Mouse (Mus musculus) limb, embryonic 13.5 days (tissue): ENCODE results near the gene Katnb1. TPM values are rescaled to one million over a fixed set of nuclear protein-coding genes. Genes with fewer than 3 reads are reported as not detected.
A peak's percentile ranks its signal among the peaks of the same experiment; 100 is the strongest.

Experiments used
- ATAC-seq: fragments of 200-750 bp; cut with Nextera tagmentation; 2 replicates; pipeline ENCODE4 v1.8.0; 2017; ENCODE audit warnings: low read depth, moderate number of reproducible peaks, moderate TSS enrichment; ENCODE audit not compliant: low FRiP score
- H3K27ac ChIP-seq: fragments of 300-500 bp; sonication (generic); 2 replicates; pipeline ENCODE4 v1.5.1; 2015; ENCODE audit warnings: inconsistent platforms, mild to moderate bottlenecking, moderate library complexity
- H3K27me3 ChIP-seq: fragments of 300-500 bp; sonication (generic); 2 replicates; pipeline ENCODE4 v1.6.1; 2015; ENCODE audit warnings: mild to moderate bottlenecking, inconsistent platforms
- H3K36me3 ChIP-seq: fragments of 300-500 bp; sonication (generic); 2 replicates; pipeline ENCODE4 v1.6.1; 2015; ENCODE audit warnings: inconsistent platforms, mild to moderate bottlenecking, moderate library complexity
- H3K4me1 ChIP-seq: fragments of 300-500 bp; sonication (generic); 2 replicates; pipeline ENCODE4 v1.6.1; 2015; ENCODE audit warnings: inconsistent platforms
- H3K4me2 ChIP-seq: fragments of 300-500 bp; sonication (generic); replicated peaks from 2 replicates; pipeline ENCODE4 v1.6.1; 2015; ENCODE audit warnings: inconsistent platforms, mild to moderate bottlenecking, moderate library complexity
- H3K4me3 ChIP-seq: fragments of 300-500 bp; sonication (generic); 2 replicates; pipeline ENCODE4 v1.5.1; 2015; ENCODE audit warnings: moderate library complexity, mild to moderate bottlenecking, inconsistent platforms
- H3K9ac ChIP-seq: fragments of 300-500 bp; sonication (generic); 2 replicates; pipeline ENCODE4 v1.6.1; 2015; ENCODE audit warnings: mild to moderate bottlenecking, inconsistent platforms
- H3K9me3 ChIP-seq: fragments of 300-500 bp; sonication (generic); 2 replicates; pipeline ENCODE4 v1.6.1; 2016; ENCODE audit warnings: inconsistent platforms
- WGBS: fragments of 180-500 bp; shearing (Covaris S2); methylation state at CpG from one replicate; pipeline ENCODE4 v1.1.7; 2015; 5-methylcytosine and 5-hydroxymethylcytosine counted together
- polyA plus RNA-seq: library from polyadenylated mRNA; unstranded; fragments of >200 nt; fragmentation: Nextera tagmentation; extraction: Ambion mirVana; gene quantifications from 2 replicates; pipeline ENCODE4 v1.2.1, GENCODE M21; 2015

The Katnb1 gene
- 24.2 and 25.6 TPM in 2 replicates for polyA plus RNA-seq

DNA sequence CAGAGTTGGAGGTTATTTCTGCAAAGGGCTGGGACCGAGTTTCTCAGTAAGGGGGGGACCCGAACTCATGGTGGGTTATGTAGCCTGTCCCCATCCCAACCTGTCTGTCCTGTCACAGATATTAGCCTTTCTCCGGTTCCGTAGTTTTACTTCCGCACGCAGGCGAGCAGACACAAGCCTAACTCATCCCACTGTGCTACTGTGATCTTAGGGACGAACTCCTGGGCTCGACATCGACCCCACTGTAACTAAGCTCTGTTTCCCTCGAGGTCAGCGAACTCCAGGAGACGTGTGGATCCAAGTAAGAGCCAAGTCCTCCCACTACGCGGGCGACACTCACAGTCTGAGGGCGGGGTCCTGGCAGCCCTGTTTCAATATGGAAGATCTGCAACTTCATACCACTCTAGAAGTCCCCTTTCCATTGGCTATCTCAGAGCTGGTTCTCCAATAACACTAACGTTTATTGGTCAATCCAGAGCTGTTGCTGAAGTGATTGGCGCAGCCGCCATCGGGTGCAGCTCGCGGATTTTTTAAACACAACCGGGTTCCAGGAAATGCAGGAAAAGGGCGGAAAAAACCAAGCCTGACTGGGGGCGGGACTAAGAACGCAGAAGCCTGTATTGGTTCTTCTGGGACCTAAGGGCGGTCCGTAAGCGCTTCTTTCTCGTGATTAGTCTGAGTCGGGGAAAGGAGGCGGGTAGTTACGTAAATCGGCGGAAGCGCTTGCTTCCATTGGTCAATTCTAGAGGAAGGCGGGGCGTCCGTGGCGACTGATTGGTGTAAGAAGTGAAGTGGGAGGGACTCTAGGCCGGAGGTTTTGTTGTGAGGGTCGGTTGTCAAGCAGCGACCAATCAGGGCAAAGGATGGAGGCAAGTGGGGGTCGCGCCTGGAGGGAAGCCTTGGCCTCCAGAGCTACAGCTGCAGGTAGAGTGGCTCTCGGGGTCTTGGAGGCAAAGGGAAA lies at the start of gene Katnb1:
Katnb1 (plus strand) TSS at position 806 of the 961 bp plus-strand sequence.
- ATAC-seq: peak; percentile 98
- Histone ChIP-seq H3K4me1 (peaks cover 11% of the 10 kb centered on the region), H3K9me3 (no peaks in the 10 kb centered on the region), H3K4me3 (peak within 1 kb of the TSS; percentile 87), H3K36me3 (peaks cover 32% of the 10 kb centered on the region), H3K4me2 (peak within 1 kb of the TSS; percentile 96), H3K9ac (peak within 1 kb of the TSS; percentile 87), H3K27ac (peak within 1 kb of the TSS; percentile 77; the same call in 1 of the 2 replicates), H3K27me3 (no peaks in the 10 kb centered on the region)
- WGBS: under 1% methylated on average over 47 of the region's 47 CpGs

DNA sequence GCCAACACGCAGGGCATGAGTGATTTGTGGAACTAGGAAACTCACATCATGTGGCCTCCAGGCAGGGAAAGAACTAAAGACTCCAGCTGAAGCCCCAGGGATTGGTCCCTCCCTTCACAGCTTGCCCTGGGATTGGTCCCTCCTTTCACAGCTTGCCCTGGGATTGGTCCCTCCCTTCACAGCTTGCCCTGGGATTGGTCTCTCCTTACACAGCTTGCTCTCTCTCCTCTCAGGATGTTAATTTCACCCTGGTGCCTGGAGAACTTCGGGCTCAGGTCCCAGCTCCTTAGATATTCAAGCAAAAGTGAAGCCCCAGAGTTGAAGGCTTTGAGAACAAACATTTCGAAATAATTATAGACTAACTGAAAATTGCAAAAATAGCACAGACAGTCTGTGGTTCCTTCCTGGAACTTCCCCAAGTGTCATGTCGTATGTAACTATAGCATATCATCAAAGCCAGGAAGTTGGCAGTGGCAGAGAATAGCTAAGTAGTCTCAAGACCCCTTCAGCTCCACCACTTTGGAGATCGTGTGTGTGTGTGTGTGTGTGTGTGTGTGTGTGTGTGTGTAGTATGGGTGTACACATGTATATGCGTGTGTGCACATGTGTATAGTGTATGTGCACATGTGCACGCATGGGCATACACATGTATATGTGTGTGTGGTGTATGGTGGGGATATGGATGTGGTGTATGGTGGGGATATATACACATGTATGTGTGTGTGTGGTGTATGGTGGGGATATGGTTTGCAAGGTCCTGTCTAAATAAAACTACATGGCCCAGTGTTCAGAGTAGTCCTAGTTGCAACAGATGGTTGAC lies 43.7 kb upstream of the Katnb1 start:
- WGBS: 63% methylated on average over 7 of the region's 7 CpGs
- H3K4me2 ChIP-seq: no peak overlapping the region
- no peaks in the 10 kb centered on the region for H3K4me1 ChIP-seq
- no peak overlapping the region for H3K4me3 ChIP-seq
- no peak overlapping the region for H3K27ac ChIP-seq
- H3K27me3 ChIP-seq: no peaks in the 10 kb centered on the region
- H3K36me3 ChIP-seq: no peaks in the 10 kb centered on the region
- H3K9me3 ChIP-seq: no peaks in the 10 kb centered on the region
- ATAC-seq: peak; percentile 61; the same call in 1 of the 2 replicates
- no peak overlapping the region for H3K9ac ChIP-seq

DNA sequence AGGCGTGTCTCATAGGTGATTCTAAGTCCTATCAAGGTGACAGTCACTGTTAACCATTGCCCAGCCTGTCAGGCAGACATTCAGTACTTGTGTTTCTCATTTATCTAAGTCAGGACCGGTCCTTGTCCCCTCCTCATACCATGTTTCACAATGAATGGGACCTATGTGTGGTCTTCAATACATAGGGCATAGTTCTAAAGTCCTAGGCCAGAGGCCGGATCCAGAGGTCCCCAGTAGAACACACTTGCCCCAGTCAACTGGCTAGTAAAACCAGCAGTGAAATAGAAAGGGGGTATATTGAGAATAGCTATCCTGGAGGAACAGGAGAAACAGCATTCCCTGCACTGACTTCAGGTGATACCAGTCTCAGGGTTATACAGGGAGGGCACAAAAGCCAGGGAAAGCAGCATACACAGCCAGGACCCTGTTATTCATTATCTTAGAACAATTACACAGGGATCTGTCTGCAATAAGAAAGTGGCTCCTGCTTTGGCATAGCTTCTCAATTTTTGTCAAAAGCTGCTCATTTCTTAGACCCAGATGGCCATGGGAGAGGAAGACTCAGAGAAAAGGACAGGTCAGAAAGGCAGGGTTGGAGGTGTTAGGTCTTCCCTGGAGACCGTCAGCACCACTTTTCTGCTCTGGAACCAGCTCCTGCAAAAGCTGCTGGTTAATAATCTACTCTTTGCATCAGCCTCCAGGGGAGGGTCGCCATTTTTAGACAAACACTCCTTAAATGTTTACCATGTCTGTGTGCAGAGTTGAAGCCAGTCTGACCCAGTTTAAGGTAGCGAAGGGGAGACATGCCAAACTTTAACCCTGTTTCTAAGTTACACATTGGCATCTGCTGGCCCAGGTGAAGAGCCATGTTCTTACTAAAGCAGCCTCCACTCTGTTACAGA lies 38.9 kb upstream of the Katnb1 start:
- ATAC-seq: no peak
- Histone ChIP-seq H3K4me2 (no peak overlapping the region), H3K4me1 (peaks cover 3% of the 10 kb centered on the region; the same call in 1 of the 2 replicates), H3K4me3 (no peak overlapping the region), H3K9ac (no peak overlapping the region), H3K27me3 (no peaks in the 10 kb centered on the region), H3K9me3 (no peaks in the 10 kb centered on the region), H3K27ac (no peak overlapping the region), H3K36me3 (no peaks in the 10 kb centered on the region)
- WGBS: 71% methylated on average over 6 of the region's 6 CpGs

DNA sequence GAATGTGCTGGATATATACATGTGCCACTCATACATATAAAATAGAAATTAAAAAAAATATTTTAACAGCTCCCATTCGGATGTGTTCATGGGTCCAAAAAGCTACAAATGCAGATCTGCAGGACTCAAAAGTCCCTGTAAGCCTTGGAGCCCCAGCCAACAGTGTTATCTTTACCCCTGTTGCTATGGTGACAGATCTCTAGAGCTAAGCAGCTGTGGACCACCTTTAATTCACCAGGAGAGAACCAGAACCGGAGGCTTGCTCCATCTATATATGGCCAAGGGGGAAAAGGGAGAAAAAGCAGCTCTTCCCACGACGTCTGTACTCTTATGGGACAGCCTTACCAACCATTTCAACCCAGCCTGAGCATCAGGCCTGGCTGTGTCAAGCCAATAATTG lies 36.2 kb upstream of the Katnb1 start:
- no peaks in the 10 kb centered on the region for H3K36me3 ChIP-seq
- no peak overlapping the region for H3K27ac ChIP-seq
- H3K9me3 ChIP-seq: no peaks in the 10 kb centered on the region
- no peak for ATAC-seq
- no peaks in the 10 kb centered on the region for H3K27me3 ChIP-seq
- H3K4me1 ChIP-seq: peaks cover 21% of the 10 kb centered on the region
- no peak overlapping the region for H3K9ac ChIP-seq
- 67% methylated on average over 4 of the region's 4 CpGs for WGBS
- H3K4me3 ChIP-seq: no peak overlapping the region
- H3K4me2 ChIP-seq: no peak overlapping the region

DNA sequence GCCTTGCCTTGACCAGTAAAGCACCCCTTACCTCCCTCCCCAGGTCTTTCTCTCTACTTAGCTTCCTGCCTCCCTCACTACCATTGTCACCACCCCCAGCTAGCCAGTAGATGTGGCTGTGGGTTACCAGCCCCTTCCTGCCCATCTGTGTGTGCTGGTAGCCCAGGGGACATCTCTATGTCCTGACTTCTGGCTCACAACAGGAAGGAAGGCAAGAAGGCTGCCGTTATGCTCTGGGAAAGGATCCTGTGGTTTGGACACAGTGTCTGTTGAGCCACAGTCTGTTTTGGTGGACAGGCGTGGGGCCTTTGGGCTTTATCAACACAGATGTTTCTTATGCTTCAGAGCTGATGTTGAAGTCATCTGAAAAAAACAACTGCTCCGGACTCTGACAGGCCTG lies 34.0 kb upstream of the Katnb1 start:
- Histone ChIP-seq H3K4me3 (no peak overlapping the region), H3K27me3 (no peaks in the 10 kb centered on the region), H3K27ac (no peak overlapping the region), H3K36me3 (no peaks in the 10 kb centered on the region), H3K4me2 (no peak overlapping the region), H3K9ac (no peak overlapping the region), H3K4me1 (peaks cover 22% of the 10 kb centered on the region), H3K9me3 (no peaks in the 10 kb centered on the region)
- no peak for ATAC-seq
- WGBS: 55% methylated on average over 3 of the region's 3 CpGs

DNA sequence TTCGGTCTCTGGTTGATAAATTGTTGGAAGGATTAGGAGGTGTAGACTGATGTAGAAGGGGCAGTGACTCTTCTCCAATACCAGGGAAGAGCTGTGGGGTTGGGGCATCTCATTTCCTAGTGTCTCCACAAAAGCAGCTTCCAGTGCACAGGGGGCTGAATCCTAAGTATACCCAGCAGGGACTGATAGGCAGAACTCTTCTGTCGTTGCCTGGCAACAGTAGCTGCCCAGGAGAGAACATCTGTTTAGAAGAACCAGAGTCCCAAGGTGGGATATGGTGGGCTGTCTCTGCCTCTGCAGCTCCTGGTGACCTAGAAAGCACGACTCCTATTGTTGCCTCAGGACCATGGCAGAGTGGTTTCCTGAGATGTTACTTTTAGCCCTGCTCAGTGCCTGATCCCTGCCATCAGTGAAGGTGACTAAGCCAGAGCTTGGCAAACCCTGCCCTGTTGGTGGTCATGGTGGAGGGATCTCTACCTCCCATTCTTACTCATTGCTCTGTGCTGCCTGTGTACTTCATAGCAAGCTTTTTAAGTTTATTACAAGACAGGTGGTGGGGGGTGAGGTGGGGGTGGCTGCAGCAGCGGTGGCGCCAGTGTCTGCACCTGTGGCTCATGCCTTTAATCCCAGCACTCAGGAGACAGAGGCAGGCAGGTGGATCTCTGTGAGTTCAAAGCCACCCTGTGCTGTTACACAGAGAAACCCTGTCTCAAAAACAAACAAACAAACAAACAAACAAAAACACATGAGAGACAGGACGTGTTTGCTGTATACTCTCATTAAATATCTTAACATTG lies 32.9 kb upstream of the Katnb1 start:
- Histone ChIP-seq H3K4me3 (no peak overlapping the region), H3K4me1 (peaks cover 22% of the 10 kb centered on the region), H3K27ac (no peak overlapping the region), H3K36me3 (no peaks in the 10 kb centered on the region), H3K27me3 (no peaks in the 10 kb centered on the region), H3K4me2 (no peak overlapping the region), H3K9ac (no peak overlapping the region), H3K9me3 (no peaks in the 10 kb centered on the region)
- ATAC-seq: no peak
- 58% methylated on average over 6 of the region's 6 CpGs for WGBS

DNA sequence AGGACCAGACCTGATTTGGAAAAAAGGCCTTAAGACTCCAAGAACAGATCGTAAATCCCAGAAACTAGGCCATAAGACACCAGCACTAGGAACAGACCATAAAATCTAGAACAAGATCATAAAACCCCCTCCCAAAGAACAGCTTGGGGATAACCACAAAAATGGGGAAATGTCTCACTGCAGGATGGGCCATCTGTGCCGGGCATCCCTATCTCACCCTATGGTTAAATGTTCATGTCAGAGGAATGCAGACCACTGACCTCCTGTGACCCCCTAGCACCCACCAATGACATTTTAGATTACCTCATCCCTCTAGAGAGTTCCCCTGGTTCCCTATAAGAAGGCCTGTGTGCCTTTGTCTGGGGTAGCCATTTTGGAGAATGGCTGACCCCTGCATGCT lies 31.4 kb upstream of the Katnb1 start:
- no peak overlapping the region for H3K27ac ChIP-seq
- no peak for ATAC-seq
- H3K4me1 ChIP-seq: peaks cover 22% of the 10 kb centered on the region
- H3K4me3 ChIP-seq: no peak overlapping the region
- WGBS: 17% methylated on average over 2 of the region's 2 CpGs
- no peaks in the 10 kb centered on the region for H3K9me3 ChIP-seq
- no peaks in the 10 kb centered on the region for H3K36me3 ChIP-seq
- H3K9ac ChIP-seq: no peak overlapping the region
- no peaks in the 10 kb centered on the region for H3K27me3 ChIP-seq
- no peak overlapping the region for H3K4me2 ChIP-seq

DNA sequence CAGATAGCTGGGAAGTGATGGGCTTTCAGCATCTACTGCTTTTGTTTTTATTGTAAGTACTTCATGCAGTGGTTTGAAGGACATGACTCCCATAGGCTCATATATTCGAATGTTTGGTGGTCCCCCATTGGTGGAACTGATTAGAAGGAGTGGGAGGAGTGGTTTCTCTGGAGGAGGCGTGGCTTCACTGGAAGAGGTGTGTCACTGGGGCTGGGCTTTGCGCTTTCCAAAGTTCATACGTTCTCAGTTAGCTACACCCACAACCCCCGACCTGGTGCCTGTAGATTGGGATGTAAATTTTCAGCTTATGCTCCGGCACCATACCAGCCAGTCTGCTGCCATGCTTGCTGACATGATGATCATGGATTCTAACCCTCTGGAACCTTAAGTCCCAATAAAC lies 26.5 kb upstream of the Katnb1 start:
- 53% methylated on average over 6 of the region's 6 CpGs for WGBS
- Histone ChIP-seq H3K27me3 (no peaks in the 10 kb centered on the region), H3K9me3 (no peaks in the 10 kb centered on the region), H3K36me3 (no peaks in the 10 kb centered on the region), H3K4me1 (peaks cover 4% of the 10 kb centered on the region), H3K4me3 (no peak overlapping the region), H3K9ac (no peak overlapping the region), H3K4me2 (no peak overlapping the region), H3K27ac (no peak overlapping the region)
- ATAC-seq: no peak

DNA sequence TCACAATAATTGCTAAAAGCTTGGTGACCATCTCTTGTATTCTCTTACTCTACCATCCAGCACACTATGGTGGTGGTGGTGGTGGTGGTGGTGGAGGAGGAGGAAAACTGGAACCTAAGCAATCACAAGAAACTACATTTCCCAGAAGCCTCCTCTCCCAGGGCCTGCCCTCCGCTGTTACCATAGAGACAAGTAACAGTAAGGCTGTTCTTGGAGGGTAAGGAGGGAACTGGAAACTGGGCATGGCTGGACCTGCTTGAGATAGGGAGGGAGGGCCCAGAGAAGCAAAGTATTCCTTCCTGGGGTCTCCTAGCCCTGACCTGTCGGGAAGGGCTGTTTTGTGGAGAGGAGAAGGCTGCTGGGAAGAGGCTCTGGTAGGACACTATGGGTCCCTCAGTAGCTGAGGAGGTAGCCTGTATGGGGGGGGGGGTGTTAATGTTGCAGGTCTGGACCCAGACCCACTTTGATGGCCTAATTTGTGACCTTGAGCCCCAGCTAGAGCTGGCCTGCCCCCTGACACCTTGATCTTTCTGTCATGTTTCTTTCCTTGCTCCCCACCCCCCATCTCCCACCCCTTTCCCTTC lies 26.0 kb upstream of the Katnb1 start, which contains the start of gene Drc7:
Drc7 (plus strand) TSS at position 177 of the 584 bp plus-strand sequence.
- no peak within 1 kb of the TSS for H3K4me3 ChIP-seq
- no peaks in the 10 kb centered on the region for H3K9me3 ChIP-seq
- no peak within 1 kb of the TSS for H3K9ac ChIP-seq
- H3K4me2 ChIP-seq: no peak within 1 kb of the TSS
- no peaks in the 10 kb centered on the region for H3K4me1 ChIP-seq
- ATAC-seq: peak; percentile 84
- 17% methylated on average over 2 of the region's 2 CpGs for WGBS
- no peaks in the 10 kb centered on the region for H3K27me3 ChIP-seq
- no peak within 1 kb of the TSS for H3K27ac ChIP-seq
- no peaks in the 10 kb centered on the region for H3K36me3 ChIP-seq

DNA sequence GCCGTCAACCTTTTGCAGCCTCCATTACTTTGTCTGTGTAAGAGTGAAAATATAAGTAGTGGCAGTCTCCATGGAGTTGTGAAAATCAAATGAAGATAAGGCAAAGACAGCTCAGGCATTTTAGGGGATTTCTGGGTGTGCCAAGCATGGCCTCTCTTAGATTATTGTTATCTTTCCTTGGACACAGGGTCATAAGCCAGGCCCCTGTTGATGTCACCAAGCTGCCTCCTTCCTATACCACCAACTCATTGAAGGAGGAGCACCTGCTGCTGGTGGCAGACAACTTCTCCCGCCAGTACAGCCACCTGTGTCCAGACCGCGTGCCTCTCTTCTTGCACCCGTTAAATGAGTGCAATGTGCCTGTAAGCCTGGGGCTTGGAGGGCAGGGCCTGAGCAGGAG lies 24.6 kb upstream of the Katnb1 start:
- 85% methylated on average over 5 of the region's 5 CpGs for WGBS
- ATAC-seq: no peak
- H3K36me3 ChIP-seq: no peaks in the 10 kb centered on the region

More for the DNA sequence above, 24.6 kb upstream of the Katnb1 start:
- Histone ChIP-seq H3K9me3 (no peaks in the 10 kb centered on the region), H3K4me3 (no peak overlapping the region), H3K4me1 (no peaks in the 10 kb centered on the region), H3K27me3 (no peaks in the 10 kb centered on the region), H3K4me2 (no peak overlapping the region), H3K9ac (no peak overlapping the region), H3K27ac (no peak overlapping the region)
